Mouse (Mus musculus) embryonic facial prominence, embryonic 14.5 days (tissue): ENCODE measurements around the gene Utp20. TPM values are rescaled to one million over a fixed set of nuclear protein-coding genes. Genes with fewer than 3 reads are reported as not detected.
"Not testable (repeated sequence)": the region's sequence is repeated elsewhere in the genome, so short reads cannot be mapped to it uniquely, and the experiment has no call there.

Experiments
- ATAC-seq: fragments of 200-750 bp; cut with Nextera tagmentation; 2 replicates; pipeline ENCODE4 v1.8.0; 2017; ENCODE audit warnings: low read depth, moderate number of reproducible peaks, moderate TSS enrichment
- DNase-seq: peaks from one replicate; pipeline ENCODE4 v3.0.0-alpha.2; 2015; ENCODE audit warnings: low spot score
- H3K27ac ChIP-seq: fragments of 300-500 bp; sonication (generic); replicated peaks from 2 replicates; pipeline ENCODE4 v1.5.1; 2014; ENCODE audit warnings: low read depth, mild to moderate bottlenecking, low read length, moderate library complexity
- H3K27me3 ChIP-seq: fragments of 300-500 bp; sonication (generic); replicated peaks from 2 replicates; pipeline ENCODE4 v1.6.1; 2014; ENCODE audit warnings: low read length; ENCODE audit not compliant: control insufficient read depth, insufficient read depth
- H3K36me3 ChIP-seq: fragments of 300-500 bp; sonication (generic); 2 replicates; pipeline ENCODE4 v1.6.1; 2014; ENCODE audit warnings: low read length, mixed read lengths; ENCODE audit not compliant: control insufficient read depth, insufficient read depth
- H3K4me1 ChIP-seq: fragments of 300-500 bp; sonication (generic); 2 replicates; pipeline ENCODE4 v1.6.1; 2014; ENCODE audit warnings: antibody characterized with exemption, low read length; ENCODE audit not compliant: control insufficient read depth, insufficient read depth
- H3K4me2 ChIP-seq: fragments of 300-500 bp; sonication (generic); 2 replicates; pipeline ENCODE4 v1.6.1; 2014; ENCODE audit warnings: low read depth, mild to moderate bottlenecking, low read length, moderate library complexity, mixed read lengths
- H3K4me3 ChIP-seq: fragments of 300-500 bp; sonication (generic); 2 replicates; pipeline ENCODE4 v1.5.1; 2014; ENCODE audit warnings: low read depth, mild to moderate bottlenecking, low read length
- H3K9ac ChIP-seq: fragments of 300-500 bp; sonication (generic); 2 replicates; pipeline ENCODE4 v1.6.1; 2014; ENCODE audit warnings: low read depth, mild to moderate bottlenecking, low read length, moderate library complexity, mixed read lengths
- H3K9me3 ChIP-seq: fragments of 300-500 bp; sonication (generic); 2 replicates; pipeline ENCODE4 v1.6.1; 2016; ENCODE audit warnings: low read length; ENCODE audit not compliant: control insufficient read depth
- WGBS: fragments of 180-500 bp; shearing (Covaris S2); extraction: QIAGEN DNeasy Blood & Tissue Kit; methylation state at CpG from one replicate; pipeline ENCODE4 v1.1.7; 2014; 5-methylcytosine and 5-hydroxymethylcytosine counted together
- polyA plus RNA-seq: library from polyadenylated mRNA; unstranded; fragments of >200 nt; fragmentation: Nextera tagmentation; extraction: Ambion mirVana; gene quantifications from 2 replicates; pipeline ENCODE4 v1.2.1, GENCODE M21; 2014

The Utp20 gene
- polyA plus RNA-seq, 1 experiment from 2014 or later: 17.5 TPM

GRCm38 (mm10) chr10:88776206-88776605 lies 50.4 kb downstream of the Utp20 start:
- H3K9ac ChIP-seq: no peak overlapping the region
- no peak for ATAC-seq

GRCm38 (mm10) chr10:88772965-88773364 lies 53.6 kb downstream of the Utp20 start:
- H3K27me3 ChIP-seq, H3K4me1 ChIP-seq, H3K4me2 ChIP-seq, ATAC-seq, H3K9ac ChIP-seq, H3K27ac ChIP-seq, H3K4me3 ChIP-seq, H3K9me3 ChIP-seq, DNase-seq: not testable (repeated sequence)
- H3K36me3 ChIP-seq: peaks cover 75% of the 10 kb centered on the region
- WGBS: 85% methylated on average over 5 of the region's 5 CpGs

More at GRCm38 (mm10) chr10:88776206-88776605, 50.4 kb downstream of the Utp20 start:
- Histone ChIP-seq H3K27me3 (no peaks in the 10 kb centered on the region), H3K36me3 (peaks cover 57% of the 10 kb centered on the region), H3K9me3 (no peaks in the 10 kb centered on the region), H3K4me2 (no peak overlapping the region), H3K27ac (no peak overlapping the region), H3K4me3 (no peak overlapping the region), H3K4me1 (no peaks in the 10 kb centered on the region)
- DNase-seq: no peak
- WGBS: 91% methylated on average over 6 of the region's 6 CpGs

- Histone ChIP-seq H3K9ac (no peak overlapping the region), H3K4me2 (no peak overlapping the region), H3K27me3 (no peaks in the 10 kb centered on the region), H3K4me3 (no peak overlapping the region), H3K4me1 (no peaks in the 10 kb centered on the region), H3K36me3 (peaks cover 81% of the 10 kb centered on the region), H3K9me3 (no peaks in the 10 kb centered on the region), H3K27ac (no peak overlapping the region)
- DNase-seq (no peak), ATAC-seq (no peak)
- 90% methylated on average over 7 of the region's 7 CpGs for WGBS
These were observed 56.9 kb downstream of the Utp20 start for GRCm38 (mm10) chr10:88769676-88770075.

GRCm38 (mm10) chr10:88768961-88769360 lies 57.6 kb downstream of the Utp20 start:
- H3K4me2 ChIP-seq: no peak overlapping the region
- no peak for ATAC-seq
- peaks cover 88% of the 10 kb centered on the region for H3K36me3 ChIP-seq
- 93% methylated on average over 5 of the region's 5 CpGs for WGBS
- DNase-seq: no peak
- no peak overlapping the region for H3K4me3 ChIP-seq
- no peaks in the 10 kb centered on the region for H3K27me3 ChIP-seq
- no peak overlapping the region for H3K27ac ChIP-seq
- H3K9ac ChIP-seq: no peak overlapping the region
- H3K4me1 ChIP-seq: no peaks in the 10 kb centered on the region
- no peaks in the 10 kb centered on the region for H3K9me3 ChIP-seq

GRCm38 (mm10) chr10:88765431-88766142 lies 61.0 kb downstream of the Utp20 start:
- Histone ChIP-seq H3K4me3 (no peak overlapping the region), H3K27me3 (no peaks in the 10 kb centered on the region), H3K36me3 (peaks cover 95% of the 10 kb centered on the region), H3K27ac (no peak overlapping the region), H3K4me2 (no peak overlapping the region), H3K9ac (no peak overlapping the region), H3K4me1 (no peaks in the 10 kb centered on the region), H3K9me3 (no peaks in the 10 kb centered on the region)
- no peak for ATAC-seq
- WGBS: 86% methylated on average over 15 of the region's 15 CpGs
- no peak for DNase-seq

- Histone ChIP-seq H3K4me3 (no peak overlapping the region), H3K4me1 (no peaks in the 10 kb centered on the region), H3K36me3 (peaks cover 93% of the 10 kb centered on the region), H3K27me3 (no peaks in the 10 kb centered on the region), H3K27ac (no peak overlapping the region), H3K4me2 (no peak overlapping the region), H3K9ac (no peak overlapping the region), H3K9me3 (no peaks in the 10 kb centered on the region)
- DNase-seq (no peak), ATAC-seq (no peak)
- WGBS: 95% methylated on average over 13 of the region's 13 CpGs
These were observed 64.9 kb downstream of the Utp20 start for GRCm38 (mm10) chr10:88761524-88762212.

GRCm38 (mm10) chr10:88741426-88741825 lies 85.2 kb downstream of the Utp20 start:
- 85% methylated on average over 2 of the region's 2 CpGs for WGBS
- Histone ChIP-seq H3K9me3 (no peaks in the 10 kb centered on the region), H3K4me1 (no peaks in the 10 kb centered on the region), H3K4me3 (no peak overlapping the region), H3K27me3 (no peaks in the 10 kb centered on the region), H3K27ac (no peak overlapping the region), H3K4me2 (no peak overlapping the region), H3K36me3 (peaks cover 82% of the 10 kb centered on the region), H3K9ac (no peak overlapping the region)
- DNase-seq: no peak
- ATAC-seq: no peak

- Histone ChIP-seq H3K27ac (no peak overlapping the region), H3K27me3 (no peaks in the 10 kb centered on the region), H3K4me3 (no peak overlapping the region), H3K36me3 (peaks cover 85% of the 10 kb centered on the region), H3K4me2 (no peak overlapping the region), H3K4me1 (no peaks in the 10 kb centered on the region), H3K9me3 (no peaks in the 10 kb centered on the region), H3K9ac (no peak overlapping the region)
- no peak for DNase-seq
- no peak for ATAC-seq
- 85% methylated on average over 5 of the region's 5 CpGs for whole genome bisulfite sequencing
These were observed 85.8 kb downstream of the Utp20 start for GRCm38 (mm10) chr10:88740781-88741180.

- 92% methylated on average over 1 of the region's 1 CpGs for WGBS
- H3K27ac ChIP-seq: no peak overlapping the region
These were observed 86.8 kb downstream of the Utp20 start for GRCm38 (mm10) chr10:88739818-88740217.

More at GRCm38 (mm10) chr10:88739818-88740217, 86.8 kb downstream of the Utp20 start:
- H3K4me3 ChIP-seq: no peak overlapping the region
- DNase-seq (no peak), ATAC-seq (no peak)
- H3K9ac ChIP-seq: no peak overlapping the region
- peaks cover 82% of the 10 kb centered on the region for H3K36me3 ChIP-seq
- H3K4me2 ChIP-seq: no peak overlapping the region
- H3K4me1 ChIP-seq: no peaks in the 10 kb centered on the region
- no peaks in the 10 kb centered on the region for H3K27me3 ChIP-seq
- H3K9me3 ChIP-seq: no peaks in the 10 kb centered on the region
